ENCODE assay signal across 26 mouse cellular contexts in genomic region chr16:43586859-43587429, GRCm38 (mm10).
DNase-seq lines count a peak whose midpoint lies in the region; ATAC-seq and TF ChIP-seq lines count a peak whose summit lies in the region.
"Had no signal": no experiment of that assay in that cellular context is flagged by ENCODE, and none has a peak within 500 bp of the region (broad histone marks: within the 10 kb centered on the region; RNA-seq: fewer than 3 reads in every experiment).

No protein-coding gene starts in this region.

- H3K4me3 ChIP-seq in gastrocnemius, adult 2 months = no peak overlapping the region
- H3K4me3 ChIP-seq in intestine, embryonic 15.5 days (replicated peaks) = no peak overlapping the region
- H3K4me3 ChIP-seq: embryonic facial prominence, embryonic 10.5 days; embryonic facial prominence, embryonic 13.5 days; erythroblast, embryonic 14.5 days; forebrain, embryonic 12.5 days; forebrain, embryonic 15.5 days; heart, adult 2 months; heart, embryonic 10.5 days; heart, embryonic 13.5 days; hindbrain, embryonic 13.5 days had no signal

- intact Hi-C loops in gastrocnemius, adult 2 months (cut with DNase I) = no loop called here
- intact Hi-C loops in heart, postnatal 14 days (cut with DNase I) = no loop called here

- H3K4me1 ChIP-seq in intestine, embryonic 15.5 days (replicated peaks) = no peaks in the 10 kb centered on the region

- ATAC-seq in intestine, embryonic 15.5 days = 0 out of 2 replicates have a peak, but pooled peaks have one; percentile 24
- peak; percentile 67 for ATAC-seq in megakaryocyte, adult 5-6 weeks (ENCODE audit: poor library complexity, severe bottlenecking)
- ATAC-seq: forebrain, embryonic 15.5 days; hindbrain, embryonic 16.5 days; Patski had no signal

- no peak for TF ChIP-seq CTCF in gastrocnemius, adult 2 months (IDR thresholded peaks at IDR 0.05)

- H3K27ac ChIP-seq in gastrocnemius, adult 2 months = peak overlapping the region; percentile 73
- H3K27ac ChIP-seq in intestine, embryonic 15.5 days = no peak overlapping the region
- H3K27ac ChIP-seq: embryonic facial prominence, embryonic 10.5 days; embryonic facial prominence, embryonic 13.5 days; forebrain, embryonic 12.5 days; forebrain, embryonic 15.5 days; heart, adult 2 months; heart, embryonic 10.5 days; heart, embryonic 13.5 days; hindbrain, embryonic 13.5 days had no signal

- H3K27me3 ChIP-seq in intestine, embryonic 15.5 days (replicated peaks) = no peaks in the 10 kb centered on the region
- H3K27me3 ChIP-seq: embryonic facial prominence, embryonic 13.5 days; forebrain, embryonic 12.5 days; forebrain, embryonic 15.5 days; heart, embryonic 13.5 days; hindbrain, embryonic 13.5 days; Patski had no signal

- H3K9me3 ChIP-seq in intestine, embryonic 15.5 days = no peaks in the 10 kb centered on the region
- H3K9me3 ChIP-seq: embryonic facial prominence, embryonic 10.5 days; embryonic facial prominence, embryonic 13.5 days; forebrain, embryonic 12.5 days; forebrain, embryonic 15.5 days; G1E; heart, embryonic 10.5 days; heart, embryonic 13.5 days; hindbrain, embryonic 13.5 days had no signal

- no peak overlapping the region for H3K4me2 ChIP-seq in intestine, embryonic 15.5 days (replicated peaks)
- H3K4me2 ChIP-seq: embryonic facial prominence, embryonic 13.5 days; forebrain, embryonic 12.5 days; forebrain, embryonic 15.5 days; heart, embryonic 13.5 days; hindbrain, embryonic 13.5 days had no signal

- no peaks in the 10 kb centered on the region for H3K36me3 ChIP-seq in intestine, embryonic 15.5 days
- H3K36me3 ChIP-seq: embryonic facial prominence, embryonic 10.5 days; embryonic facial prominence, embryonic 13.5 days; forebrain, embryonic 15.5 days; G1E; heart, embryonic 10.5 days; heart, embryonic 13.5 days had no signal

- no peak for DNase-seq in gastrocnemius, adult 2 months
- no peak for DNase-seq in gastrocnemius, postnatal 25 days
- DNase-seq in adrenal gland, postnatal 14 days = no peak
- DNase-seq in heart, postnatal 14 days = no peak
- no peak for DNase-seq in right cerebral cortex, adult 18-20 months
- DNase-seq: adrenal gland, postnatal 10 days; cerebellum, adult 11 months; cerebellum, adult 2 months; cerebellum, adult 9-11 months; cerebellum, postnatal 36 days; embryo, embryonic 11 days; gastrocnemius, postnatal 14 days; heart, adult 2 months had no signal

- H3K9ac ChIP-seq in intestine, embryonic 15.5 days = no peak overlapping the region
- H3K9ac ChIP-seq: embryonic facial prominence, embryonic 13.5 days; forebrain, embryonic 12.5 days; forebrain, embryonic 15.5 days; heart, embryonic 13.5 days; hindbrain, embryonic 13.5 days had no signal

- 79% methylated on average over 4 of the region's 4 CpGs for WGBS in intestine, embryonic 15.5 days
